Mouse (Mus musculus) bone marrow, adult 2 months (tissue): Measurements from ENCODE around the gene Wdr1.

Source experiments
- CTCF ChIP-seq: fragments of 200-500 bp; IDR thresholded peaks from 2 replicates; pipeline ENCODE4 v1.5.1; 2011; ENCODE audit warnings: low read length, control low read depth; ENCODE audit not compliant: control insufficient read depth, insufficient read depth
- POLR2A ChIP-seq: fragments of 200-500 bp; IDR thresholded peaks from 2 replicates; pipeline ENCODE4 v1.6.1; 2011; ENCODE audit warnings: low read depth, mild to moderate bottlenecking, control low read depth, low read length, borderline replicate concordance; ENCODE audit not compliant: control insufficient read depth

GRCm38 (mm10) chr5:38552615-38553014 lies 10.4 kb downstream of the Wdr1 start:
- no peak for TF ChIP-seq CTCF
- no peak for TF ChIP-seq POLR2A
